Mouse (Mus musculus): ENCODE measurements around the gene Gm9803. TPM values are rescaled to one million over a fixed set of nuclear protein-coding genes. Genes with fewer than 3 reads are reported as not detected.

Gene Gm9803
- 10 to 100 TPM in 1 of 2 experiments, 1 to 10 TPM in 1; 5.6 to 12.8 TPM for polyA plus RNA-seq (2012; fragmentation: generic; extraction: Trizol)

DNA sequence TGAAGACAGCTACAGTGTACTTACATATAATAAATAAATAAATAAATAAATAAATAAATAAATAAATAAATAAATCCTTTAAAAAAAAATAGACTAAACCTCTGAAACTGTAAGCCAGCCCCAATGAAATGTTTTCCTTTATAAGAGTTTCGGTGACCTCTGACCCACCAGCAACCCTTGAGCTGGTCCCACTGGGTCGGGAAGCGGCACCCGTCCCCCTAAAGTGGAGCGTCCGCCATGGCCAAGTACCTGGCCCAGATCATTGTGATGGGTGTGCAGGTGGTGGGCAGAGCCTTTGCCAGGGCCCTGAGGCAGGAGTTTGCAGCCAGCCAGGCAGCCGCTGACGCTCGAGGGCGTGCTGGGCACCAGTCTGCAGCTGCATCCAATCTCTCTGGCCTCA lies at the start of gene Gm9803:
Gene Gm9803 (plus strand): TSS at position 154 of the 400 bp plus-strand sequence.

DNA sequence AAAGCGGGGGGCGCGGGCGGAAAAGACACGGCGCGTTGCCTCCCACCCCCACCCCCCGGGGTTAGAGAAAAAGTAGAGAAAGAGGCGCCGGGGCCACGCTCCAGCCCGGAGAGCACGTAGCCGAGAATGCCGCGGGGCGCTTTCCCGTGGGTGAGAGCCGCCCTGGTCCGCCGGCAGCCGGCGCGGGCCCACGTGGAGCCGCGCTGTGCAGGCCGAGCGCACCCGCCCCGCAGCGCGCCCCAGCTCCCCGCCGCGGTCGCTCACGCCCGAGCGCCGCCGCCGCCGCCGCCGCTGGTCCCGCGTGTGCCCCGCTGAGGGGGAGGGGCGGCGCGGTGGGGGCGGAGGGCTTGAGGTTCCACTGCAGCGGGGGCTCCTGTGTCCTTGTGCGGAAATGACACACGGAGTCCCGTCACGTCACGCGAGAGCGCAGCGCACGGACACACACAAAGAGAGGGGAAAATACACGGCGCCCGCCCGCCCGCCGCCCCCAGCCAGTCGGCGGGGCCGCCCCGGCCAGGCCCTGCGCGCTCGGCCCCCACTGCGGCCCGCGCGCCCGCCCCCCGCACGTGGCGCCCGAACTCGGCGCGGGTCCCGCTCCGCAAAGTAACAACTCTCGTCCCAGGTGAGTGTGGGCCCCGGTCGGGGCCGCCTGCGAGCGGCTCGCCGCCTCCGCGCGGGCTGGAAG lies 45.0 kb upstream of the Gm9803 start, which contains the start of gene Bend3:
Gene Bend3 (plus strand): TSS at position 81 of the 685 bp plus-strand sequence.

DNA sequence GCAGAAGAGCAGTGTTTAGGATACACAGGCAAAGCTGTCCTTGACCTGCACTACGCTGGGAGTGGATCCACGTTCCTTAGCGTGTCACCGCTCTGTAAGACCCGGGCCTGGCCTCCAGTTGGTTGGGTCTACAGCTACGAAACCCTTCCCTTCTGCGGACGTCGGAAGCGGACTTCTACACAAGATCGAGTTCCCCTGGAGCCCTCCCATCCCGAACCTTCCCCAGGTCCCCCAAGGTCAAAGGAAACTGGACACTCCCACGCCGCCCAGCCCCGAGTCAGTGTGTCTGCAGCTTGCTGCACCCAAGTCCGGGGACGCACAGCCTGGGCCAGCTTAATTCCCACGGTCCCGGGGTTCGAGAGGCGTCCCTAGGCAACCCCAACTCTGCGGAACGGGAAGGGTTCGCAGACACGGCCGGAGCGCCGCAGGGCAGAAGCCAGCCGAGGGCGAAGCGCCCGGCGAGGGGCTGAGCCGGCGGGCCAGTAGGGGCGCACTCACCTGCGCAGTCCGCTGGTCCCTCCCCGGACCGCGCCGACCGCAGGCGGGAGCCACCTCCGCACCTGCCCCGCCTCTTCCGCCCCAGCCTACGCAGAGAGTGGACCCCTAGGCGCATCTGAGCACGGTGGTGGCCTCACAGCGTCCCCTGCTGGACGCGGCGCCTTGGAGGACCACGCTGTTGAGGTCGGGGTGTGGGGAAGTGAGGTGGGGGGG lies 16.7 kb downstream of the Gm9803 start, which contains the start of gene 1700021F05Rik:
Gene 1700021F05Rik (minus strand): TSS at position 553 of the 711 bp plus-strand sequence.

Other genes with a start within 250 kb of the Gm9803 start
- 1 to 10 TPM in 1 of 2 experiments, under 1 TPM in 1; 0.87 to 3.4 TPM for gene Bend3, start 45.3 kb upstream of the Gm9803 start, polyA plus RNA-seq (2012; fragmentation: generic; extraction: Trizol)
- gene 1700021F05Rik, start 16.9 kb downstream of the Gm9803 start, polyA plus RNA-seq (2012; fragmentation: generic; extraction: Trizol) = 10 to 100 TPM; 27.4 to 30.5 TPM
- under 1 TPM in 1 of 2 experiments, not detected in 1; 0.05 TPM for gene Cd24a, start 54.2 kb downstream of the Gm9803 start, polyA plus RNA-seq (2012; fragmentation: generic; extraction: Trizol)

All from C3H10T1/2 (cell line).